Mouse (Mus musculus) intestine, postnatal 0 days (tissue): ENCODE measurements around the gene Trim56. TPM values are rescaled to one million over a fixed set of nuclear protein-coding genes. Genes with fewer than 3 reads are reported as not detected.

Experiments used
- ATAC-seq: fragments of 200-750 bp; cut with Nextera tagmentation; 2 replicates; pipeline ENCODE4 v1.8.0; 2017; ENCODE audit warnings: mild to moderate bottlenecking, moderate TSS enrichment, moderate library complexity
- H3K27ac ChIP-seq: fragments of 300-500 bp; sonication (generic); 2 replicates; pipeline ENCODE4 v1.5.1; 2014; ENCODE audit warnings: mild to moderate bottlenecking, low read depth, low read length, moderate library complexity
- H3K27me3 ChIP-seq: fragments of 300-500 bp; sonication (generic); replicated peaks from 2 replicates; pipeline ENCODE4 v1.6.1; 2014; ENCODE audit warnings: low read length, mixed read lengths; ENCODE audit not compliant: control insufficient read depth, insufficient read depth
- H3K36me3 ChIP-seq: fragments of 300-500 bp; sonication (generic); 2 replicates; pipeline ENCODE4 v1.6.1; 2014; ENCODE audit warnings: mild to moderate bottlenecking, moderate library complexity; ENCODE audit not compliant: control insufficient read depth, insufficient read depth
- H3K4me1 ChIP-seq: fragments of 300-500 bp; sonication (generic); replicated peaks from 2 replicates; pipeline ENCODE4 v1.6.1; 2014; ENCODE audit warnings: antibody characterized with exemption, low read length, mixed read lengths; ENCODE audit not compliant: control insufficient read depth, insufficient read depth
- H3K4me2 ChIP-seq: fragments of 300-500 bp; sonication (generic); replicated peaks from 2 replicates; pipeline ENCODE4 v1.6.1; 2014; ENCODE audit warnings: low read depth, mild to moderate bottlenecking, moderate library complexity
- H3K4me3 ChIP-seq: fragments of 300-500 bp; sonication (generic); 2 replicates; pipeline ENCODE4 v1.5.1; 2014; ENCODE audit warnings: low read depth, low read length
- H3K9ac ChIP-seq: fragments of 300-500 bp; sonication (generic); 2 replicates; pipeline ENCODE4 v1.6.1; 2014; ENCODE audit warnings: mild to moderate bottlenecking, low read depth, low read length
- H3K9me3 ChIP-seq: fragments of 300-500 bp; sonication (generic); 2 replicates; pipeline ENCODE4 v1.6.1; 2016; ENCODE audit warnings: mixed run types; ENCODE audit not compliant: control insufficient read depth
- CTCF ChIP-seq: sonication (generic); IDR thresholded peaks from 2 replicates; pipeline ENCODE4 v1.5.1; 2016; ENCODE audit warnings: low read depth, mild to moderate bottlenecking, control low read depth, antibody characterized with exemption, moderate library complexity
- WGBS: fragments of 180-500 bp; shearing (Covaris S2); extraction: QIAGEN DNeasy Blood & Tissue Kit; methylation state at CpG from one replicate; pipeline ENCODE4 v1.1.7; 2014; 5-methylcytosine and 5-hydroxymethylcytosine counted together
- polyA plus RNA-seq: library from polyadenylated mRNA; unstranded; fragments of >200 nt; fragmentation: Nextera tagmentation; extraction: Ambion mirVana; gene quantifications from 2 replicates; pipeline ENCODE4 v1.2.1, GENCODE M21; 2015

Trim56 gene
- polyA plus RNA-seq, 1 experiment from 2014 or later, result 7.7 TPM

DNA sequence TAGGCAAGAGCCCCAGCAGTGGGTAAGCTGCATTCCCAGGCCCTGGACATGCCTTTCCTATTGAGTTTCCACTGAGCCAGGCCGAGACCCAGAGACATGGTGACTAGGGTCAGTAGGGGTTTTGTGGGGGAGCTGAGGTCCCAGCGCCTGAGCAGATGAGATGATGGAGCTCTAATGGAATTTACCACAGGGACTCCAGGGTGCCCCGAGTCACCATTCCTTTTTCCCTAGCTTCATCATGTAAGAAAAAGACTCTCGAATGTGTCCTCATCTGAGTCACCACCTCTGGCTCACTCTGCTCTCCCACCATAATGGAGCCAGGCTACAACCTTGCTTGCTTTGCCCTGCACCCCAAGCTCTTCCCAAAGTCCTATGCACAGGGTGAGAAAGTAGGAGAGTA, 33.0 kb downstream of the Trim56 start:
- H3K27me3 ChIP-seq, result no peaks in the 10 kb centered on the region
- no peak overlapping the region for H3K4me3 ChIP-seq
- WGBS, result 80% methylated on average over 4 of the region's 4 CpGs
- H3K9ac ChIP-seq, result no peak overlapping the region
- no peak overlapping the region for H3K27ac ChIP-seq
- H3K4me1 ChIP-seq, result no peaks in the 10 kb centered on the region
- H3K36me3 ChIP-seq, result no peaks in the 10 kb centered on the region
- H3K9me3 ChIP-seq, result no peaks in the 10 kb centered on the region
- H3K4me2 ChIP-seq, result no peak overlapping the region
- TF ChIP-seq CTCF, result no peak
- ATAC-seq, result no peak

DNA sequence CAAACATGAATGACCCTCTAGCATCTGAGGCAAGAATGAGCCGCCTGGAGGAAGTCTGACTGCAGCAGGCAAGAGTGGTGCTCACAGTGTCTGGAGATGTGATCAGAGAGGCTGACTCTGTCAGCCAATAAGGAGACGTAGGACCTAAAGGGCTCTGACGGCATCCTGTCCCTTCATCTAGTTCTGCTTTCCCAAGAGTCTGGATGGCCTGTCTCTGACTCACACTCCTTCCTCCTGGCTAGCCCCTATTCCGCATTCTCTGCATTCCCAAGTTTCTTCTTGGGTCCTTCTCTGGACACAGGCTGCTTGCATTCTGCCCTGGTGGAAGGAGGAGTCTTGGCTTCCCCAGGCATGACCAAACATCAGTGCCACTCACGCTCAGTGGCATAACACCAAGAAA, 36.2 kb downstream of the Trim56 start:
- Histone ChIP-seq H3K9ac (no peak overlapping the region), H3K4me1 (no peaks in the 10 kb centered on the region), H3K4me3 (no peak overlapping the region), H3K36me3 (no peaks in the 10 kb centered on the region), H3K27ac (no peak overlapping the region), H3K4me2 (no peak overlapping the region), H3K9me3 (no peaks in the 10 kb centered on the region), H3K27me3 (no peaks in the 10 kb centered on the region)
- 0 out of 2 replicates have a peak, but pooled peaks have one; percentile 22 for ATAC-seq
- 43% methylated on average over 5 of the region's 5 CpGs for WGBS
- no peak for TF ChIP-seq CTCF

DNA sequence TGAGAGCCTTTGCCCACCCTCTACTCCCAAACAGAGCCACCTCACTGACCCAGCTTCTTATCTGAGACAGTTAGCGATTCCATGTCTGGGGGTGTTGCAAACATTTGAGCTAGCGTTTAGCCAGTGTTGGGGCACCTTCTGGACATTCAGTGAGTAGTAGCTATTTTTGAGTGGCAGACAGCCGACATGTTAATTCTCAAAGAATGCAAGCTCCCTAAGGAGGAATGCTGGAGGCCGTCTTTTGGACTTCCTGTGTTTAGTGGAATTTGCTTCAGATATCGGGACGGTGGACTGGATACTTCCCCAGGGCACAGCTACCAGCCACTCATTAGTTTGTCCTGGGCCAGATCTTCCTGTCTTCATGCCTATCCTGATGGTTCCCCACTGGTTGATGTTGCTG, 37.4 kb downstream of the Trim56 start:
- WGBS, result 34% methylated on average over 6 of the region's 6 CpGs
- ATAC-seq, result no peak

DNA sequence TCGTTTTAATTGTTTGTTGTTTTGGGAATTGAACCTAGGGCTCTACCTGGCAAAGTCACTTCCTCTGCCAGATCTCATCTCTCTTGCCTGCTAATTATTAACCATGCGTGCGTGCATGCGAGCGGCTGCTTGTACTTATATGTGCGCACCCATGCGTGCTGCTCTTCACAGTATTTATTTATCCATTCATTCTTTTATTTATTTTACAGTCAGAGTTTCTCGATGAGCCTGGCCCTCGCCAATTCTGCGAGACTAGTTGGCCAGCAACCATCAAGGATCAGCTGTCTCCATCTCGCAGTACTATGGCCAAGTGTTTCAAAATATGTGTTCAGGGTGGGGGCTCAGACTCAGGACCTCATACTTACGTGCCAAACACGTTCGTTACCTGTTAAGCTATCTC, 38.0 kb downstream of the Trim56 start:
- WGBS, result 46% methylated on average over 14 of the region's 14 CpGs
- Histone ChIP-seq H3K4me3 (no peak overlapping the region), H3K27ac (no peak overlapping the region), H3K9ac (no peak overlapping the region), H3K36me3 (no peaks in the 10 kb centered on the region), H3K27me3 (no peaks in the 10 kb centered on the region), H3K9me3 (no peaks in the 10 kb centered on the region), H3K4me1 (no peaks in the 10 kb centered on the region), H3K4me2 (no peak overlapping the region)
- no peak for TF ChIP-seq CTCF
- ATAC-seq, result no peak

More for the DNA sequence above, 37.4 kb downstream of the Trim56 start:
- TF ChIP-seq CTCF, result no peak
- no peak overlapping the region for H3K27ac ChIP-seq
- no peak overlapping the region for H3K9ac ChIP-seq
- no peaks in the 10 kb centered on the region for H3K27me3 ChIP-seq
- H3K36me3 ChIP-seq, result no peaks in the 10 kb centered on the region
- no peaks in the 10 kb centered on the region for H3K4me1 ChIP-seq
- no peaks in the 10 kb centered on the region for H3K9me3 ChIP-seq
- no peak overlapping the region for H3K4me2 ChIP-seq
- H3K4me3 ChIP-seq, result no peak overlapping the region

DNA sequence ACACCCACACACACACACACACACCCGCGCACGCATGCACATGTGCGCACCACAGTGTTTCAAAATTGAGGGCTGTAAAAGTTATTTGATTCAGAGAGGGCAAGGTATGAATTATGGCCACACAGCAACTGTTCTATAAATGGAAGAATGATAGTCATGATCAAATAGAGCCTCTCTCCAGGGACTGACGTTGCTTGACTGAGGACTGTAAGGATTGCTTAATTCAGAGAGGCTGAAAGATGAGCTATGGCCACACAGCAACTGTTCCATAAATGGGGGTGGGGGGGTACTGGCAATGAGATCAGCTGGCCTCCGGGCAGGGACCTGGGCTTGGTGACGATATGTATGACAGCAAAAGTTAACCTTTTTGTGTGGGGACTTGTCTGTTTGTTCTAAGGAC, 38.8 kb downstream of the Trim56 start:
- no peak overlapping the region for H3K4me2 ChIP-seq
- no peaks in the 10 kb centered on the region for H3K27me3 ChIP-seq
- no peak overlapping the region for H3K27ac ChIP-seq
- no peak for TF ChIP-seq CTCF
- WGBS, result 79% methylated on average over 7 of the region's 7 CpGs
- no peak overlapping the region for H3K4me3 ChIP-seq
- H3K9me3 ChIP-seq, result no peaks in the 10 kb centered on the region
- no peaks in the 10 kb centered on the region for H3K4me1 ChIP-seq
- no peak overlapping the region for H3K9ac ChIP-seq
- ATAC-seq, result no peak
- H3K36me3 ChIP-seq, result no peaks in the 10 kb centered on the region

DNA sequence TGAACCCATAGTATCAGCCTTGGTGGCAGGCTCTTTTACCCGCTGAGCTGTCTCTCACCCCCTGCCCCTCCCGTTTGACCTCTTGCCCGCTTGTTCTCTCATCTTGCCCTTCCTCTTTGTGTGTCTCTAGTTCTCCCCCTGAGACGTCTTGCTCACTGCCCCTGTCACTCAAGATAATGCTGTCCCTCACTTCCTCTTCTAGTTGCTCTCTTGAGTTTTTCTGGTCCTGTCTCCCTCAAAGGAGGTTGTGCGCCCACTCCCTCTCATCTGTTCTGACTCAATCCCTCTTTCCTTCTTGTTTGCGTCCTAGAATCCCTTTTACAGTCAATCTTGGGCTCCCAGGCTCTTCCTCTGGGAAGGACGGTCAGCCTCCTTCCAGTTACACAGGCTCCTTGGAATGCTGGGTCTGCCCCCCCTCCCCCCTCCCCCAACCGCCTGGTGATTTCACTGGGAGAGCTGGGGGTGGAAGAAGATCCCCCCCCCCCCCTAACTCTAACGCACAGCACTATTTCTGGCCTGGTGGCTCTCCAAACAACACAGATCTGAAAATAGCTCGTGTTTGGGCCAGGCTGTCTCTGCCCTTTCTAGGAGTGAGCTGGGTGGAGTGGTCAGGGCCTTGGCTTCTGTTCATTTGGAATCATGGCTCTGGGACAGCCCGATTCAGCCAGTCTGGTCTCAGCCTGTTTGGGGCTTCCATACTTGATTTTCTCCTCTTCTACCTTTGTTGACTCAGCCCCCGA, 39.6 kb downstream of the Trim56 start:
- no peaks in the 10 kb centered on the region for H3K36me3 ChIP-seq
- no peak overlapping the region for H3K4me3 ChIP-seq
- WGBS, result 42% methylated on average over 12 of the region's 12 CpGs
- H3K9ac ChIP-seq, result no peak overlapping the region
- H3K27me3 ChIP-seq, result no peaks in the 10 kb centered on the region
- H3K4me2 ChIP-seq, result no peak overlapping the region
- 0 out of 2 replicates have a peak, but pooled peaks cover 7% of the 10 kb centered on the region for H3K4me1 ChIP-seq
- no peak overlapping the region; the same call in 1 of the 2 replicates for H3K27ac ChIP-seq
- TF ChIP-seq CTCF, result no peak
- H3K9me3 ChIP-seq, result no peaks in the 10 kb centered on the region
- no peak for ATAC-seq
